Comparison of ENCODE assay signal across 23 mouse cellular contexts in the genomic region with DNA sequence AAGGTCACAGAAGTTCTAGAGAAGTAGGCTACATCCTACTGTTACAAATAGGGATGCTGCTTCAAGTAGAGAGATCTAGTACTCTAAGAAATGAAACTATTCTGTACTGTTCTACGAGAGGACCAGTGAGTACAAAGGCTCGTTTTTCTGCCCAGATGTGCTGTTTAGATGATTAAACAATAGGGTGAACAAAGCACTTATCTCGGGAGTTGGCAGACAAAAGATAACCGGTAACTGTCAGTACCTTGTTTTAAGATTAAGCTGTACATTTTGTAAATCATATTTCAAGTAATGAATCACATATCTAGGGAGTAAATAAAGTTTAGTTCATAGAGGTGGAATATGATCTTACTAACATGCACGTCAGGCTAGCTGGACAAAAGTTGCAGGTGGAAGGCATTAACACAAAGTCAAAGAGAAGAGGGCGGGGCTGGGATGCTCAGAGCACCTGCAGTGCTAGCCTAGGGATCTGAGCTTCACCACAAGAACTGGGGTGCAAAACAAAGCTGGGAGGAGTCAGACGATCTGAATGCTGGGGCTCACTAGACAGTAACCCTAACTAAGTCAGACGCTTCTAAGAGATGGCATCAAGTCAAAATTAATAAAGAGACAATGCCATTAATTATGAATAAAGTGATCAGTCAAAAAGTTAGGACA.
DNase-seq lines count a peak whose midpoint lies in the region; ATAC-seq and TF ChIP-seq lines count a peak whose summit lies in the region.
"Had no signal": no experiment of that assay in that cellular context is flagged by ENCODE, and none has a peak within 500 bp of the region (broad histone marks: within the 10 kb centered on the region; RNA-seq: fewer than 3 reads in every experiment).

No protein-coding gene starts in this region.

- no peaks in the 10 kb centered on the region for H3K4me1 ChIP-seq in ES-Bruce4 (ENCODE audit: control insufficient read depth, insufficient read depth, low read length)
- no peaks in the 10 kb centered on the region for H3K4me1 ChIP-seq in midbrain, embryonic 11.5 days (ENCODE audit: control insufficient read depth, insufficient read depth, low read length)
- no peaks in the 10 kb centered on the region for H3K4me1 ChIP-seq in kidney, embryonic 15.5 days
- H3K4me1 ChIP-seq: embryonic facial prominence, embryonic 15.5 days; hindbrain, embryonic 10.5 days; limb, embryonic 12.5 days; liver, embryonic 15.5 days had no signal

- no peak overlapping the region for H3K9ac ChIP-seq in ES-Bruce4 (ENCODE audit: low read depth, poor library complexity, severe bottlenecking)
- H3K9ac ChIP-seq in midbrain, embryonic 11.5 days (ENCODE audit: low read length) = no peak overlapping the region
- no peak overlapping the region for H3K9ac ChIP-seq in kidney, embryonic 15.5 days
- H3K9ac ChIP-seq: embryonic facial prominence, embryonic 15.5 days; limb, embryonic 12.5 days; liver, embryonic 15.5 days had no signal

- intact Hi-C loops in gastrocnemius, postnatal 36 days (cut with DNase I) = no loop called here

- TF ChIP-seq EP300 in ES-Bruce4 (IDR thresholded peaks at IDR 0.05; ENCODE audit: insufficient read depth, low read depth, low read length) = 0 out of 2 replicates have a peak, but pooled peaks have one; percentile 17

- H3K27me3 ChIP-seq in ES-Bruce4 (ENCODE audit: control insufficient read depth, insufficient read depth, low read length, poor library complexity, severe bottlenecking) = no peaks in the 10 kb centered on the region
- no peaks in the 10 kb centered on the region for H3K27me3 ChIP-seq in midbrain, embryonic 11.5 days (ENCODE audit: control insufficient read depth, insufficient read depth, low read length)
- no peaks in the 10 kb centered on the region for H3K27me3 ChIP-seq in kidney, embryonic 15.5 days
- H3K27me3 ChIP-seq: embryonic facial prominence, embryonic 15.5 days; heart, embryonic 13.5 days; limb, embryonic 12.5 days; liver, embryonic 15.5 days; Patski had no signal

- no peak for TF ChIP-seq POLR2A in ES-Bruce4 (IDR thresholded peaks at IDR 0.05; ENCODE audit: insufficient read depth, low read length)

- TF ChIP-seq CTCF in ES-Bruce4 (IDR thresholded peaks at IDR 0.05; ENCODE audit: low read depth, low read length) = no peak

- H3K4me2 ChIP-seq in midbrain, embryonic 11.5 days = no peak overlapping the region
- H3K4me2 ChIP-seq in kidney, embryonic 15.5 days = no peak overlapping the region
- H3K4me2 ChIP-seq: embryonic facial prominence, embryonic 15.5 days; limb, embryonic 12.5 days; liver, embryonic 15.5 days had no signal

- H3K27ac ChIP-seq in ES-Bruce4 (ENCODE audit: insufficient read depth, low read length) = no peak overlapping the region
- H3K27ac ChIP-seq in midbrain, embryonic 11.5 days (ENCODE audit: low read depth, low read length) = no peak overlapping the region
- no peak overlapping the region for H3K27ac ChIP-seq in kidney, embryonic 15.5 days
- H3K27ac ChIP-seq: embryonic facial prominence, embryonic 15.5 days; hindbrain, embryonic 10.5 days; hindbrain, postnatal 0 days; kidney, postnatal 0 days; limb, embryonic 12.5 days; liver, embryonic 15.5 days; stomach, postnatal 0 days had no signal

- H3K36me3 ChIP-seq in ES-Bruce4 (ENCODE audit: control insufficient read depth, insufficient read depth, low read length, poor library complexity, severe bottlenecking) = no peaks in the 10 kb centered on the region; the same call in none of the 2 replicates
- no peaks in the 10 kb centered on the region for H3K36me3 ChIP-seq in midbrain, embryonic 11.5 days (ENCODE audit: control insufficient read depth, insufficient read depth, low read length)
- 0 out of 2 replicates have a peak, but pooled peaks cover 9% of the 10 kb centered on the region for H3K36me3 ChIP-seq in kidney, embryonic 15.5 days
- H3K36me3 ChIP-seq: embryonic facial prominence, embryonic 15.5 days had no signal

- 77% methylated on average over 8 of the region's 8 CpGs for WGBS in midbrain, embryonic 11.5 days
- 81% methylated on average over 8 of the region's 8 CpGs for WGBS in kidney, embryonic 15.5 days

- peak; percentile 10 for DNase-seq in gastrocnemius, postnatal 25 days
- DNase-seq in gastrocnemius, postnatal 36 days = no peak
- peak; percentile 81 for DNase-seq in thymus, postnatal 25 days
- DNase-seq in midbrain, embryonic 11.5 days (ENCODE audit: low spot score, missing footprints) = no peak
- DNase-seq: adrenal gland, postnatal 25 days; cerebellum, adult 11 months; kidney, adult 11 months; midbrain, embryonic 14.5 days had no signal

- peak; percentile 66 for ATAC-seq in megakaryocyte-erythroid progenitor cell, adult 5-6 weeks (replicated peaks; ENCODE audit: low FRiP score, low TSS enrichment, poor library complexity, severe bottlenecking)
- ATAC-seq in midbrain, embryonic 11.5 days (ENCODE audit: low FRiP score) = no peak
- no peak for ATAC-seq in kidney, embryonic 15.5 days (replicated peaks; ENCODE audit: low FRiP score)
- ATAC-seq: forebrain, embryonic 16.5 days; hindbrain, postnatal 0 days; lung, postnatal 0 days; Patski had no signal

- H3K4me3 ChIP-seq in ES-Bruce4 (ENCODE audit: low read depth, low read length) = no peak overlapping the region
- H3K4me3 ChIP-seq in midbrain, embryonic 11.5 days (ENCODE audit: low read depth, low read length) = no peak overlapping the region
- H3K4me3 ChIP-seq in kidney, embryonic 15.5 days (replicated peaks) = no peak overlapping the region
- H3K4me3 ChIP-seq: embryonic facial prominence, embryonic 15.5 days; heart, embryonic 13.5 days; hindbrain, embryonic 10.5 days; limb, embryonic 12.5 days; liver, embryonic 15.5 days; myocyte had no signal

- H3K9me3 ChIP-seq in ES-Bruce4 (replicated peaks; ENCODE audit: control insufficient read depth, insufficient read depth, low read length, poor library complexity, severe bottlenecking) = no peaks in the 10 kb centered on the region
- no peaks in the 10 kb centered on the region for H3K9me3 ChIP-seq in midbrain, embryonic 11.5 days (ENCODE audit: control insufficient read depth, low read length)
- no peaks in the 10 kb centered on the region for H3K9me3 ChIP-seq in kidney, embryonic 15.5 days (replicated peaks)
- H3K9me3 ChIP-seq: embryonic facial prominence, embryonic 15.5 days; heart, embryonic 13.5 days; hindbrain, embryonic 10.5 days; limb, embryonic 12.5 days; liver, embryonic 15.5 days had no signal

Comparison
In these comparisons a context has a peak if more than half of its experiments do, and no peak if none do; other contexts are left out.
1. DNase-seq: peak in gastrocnemius, postnatal 25 days (single experiment) and thymus, postnatal 25 days (single experiment); none in gastrocnemius, postnatal 36 days (0 of 2) and midbrain, embryonic 11.5 days (single experiment).